In the genomic region with DNA sequence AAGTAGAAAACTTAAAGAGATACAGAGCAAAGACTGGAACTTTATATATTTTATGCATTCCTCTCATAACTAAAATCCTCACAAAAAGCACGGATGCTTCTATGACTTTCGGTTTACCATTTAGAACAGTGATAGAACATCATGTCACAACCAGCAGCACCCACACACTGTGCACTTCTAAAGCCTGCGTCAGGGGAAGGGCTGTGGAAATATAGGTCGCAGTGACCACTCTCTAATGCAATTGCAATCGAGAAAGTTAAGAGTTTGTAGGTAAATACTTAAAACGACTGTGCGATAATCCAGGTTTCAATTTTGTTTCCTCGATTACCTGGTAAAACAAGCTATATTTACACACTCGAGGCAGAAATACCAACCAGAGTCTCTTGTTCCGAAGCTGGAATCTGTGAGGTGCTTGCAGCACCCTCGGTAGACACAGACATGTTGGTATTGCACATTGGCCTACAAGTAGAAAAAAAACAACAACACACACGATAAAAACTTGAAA, we compare ENCODE assay signal across 8 mouse cellular contexts. TPM values are rescaled to one million over a fixed set of nuclear protein-coding genes. Genes with fewer than 3 reads are reported as not detected.
A peak's percentile ranks its signal among the peaks of the same experiment; 100 is the strongest.
DNase-seq lines count a peak whose midpoint lies in the region; ATAC-seq and TF ChIP-seq lines count a peak whose summit lies in the region.

No protein-coding gene starts in this region.

- no peak for TF ChIP-seq CTCF in thymus, adult 2 months (IDR thresholded peaks at IDR 0.05; ENCODE audit: borderline replicate concordance, control insufficient read depth, extremely low read depth, insufficient read depth, low read length, poor library complexity)
- TF ChIP-seq CTCF in stomach, postnatal 0 days (IDR thresholded peaks at IDR 0.05; ENCODE audit: low read depth) = no peak

- H3K4me3 ChIP-seq in thymus, adult 2 months (ENCODE audit: control insufficient read depth, insufficient read depth, low read length) = peak overlapping the region; percentile 86
- peak overlapping the region; percentile 88 for H3K4me3 ChIP-seq in forebrain, embryonic 11.5 days (ENCODE audit: low read depth, low read length)
- H3K4me3 ChIP-seq in liver, embryonic 11.5 days (ENCODE audit: low read depth, low read length) = peak overlapping the region; percentile 83
- peak overlapping the region; percentile 97 for H3K4me3 ChIP-seq in stomach, postnatal 0 days (ENCODE audit: low read depth, low read length)

- ATAC-seq in forebrain, embryonic 11.5 days (replicated peaks; ENCODE audit: low FRiP score) = no peak
- ATAC-seq in liver, embryonic 11.5 days (replicated peaks; ENCODE audit: low FRiP score) = no peak
- no peak for ATAC-seq in stomach, postnatal 0 days (ENCODE audit: low FRiP score, low TSS enrichment)

- H3K36me3 ChIP-seq in thymus, adult 2 months (ENCODE audit: control insufficient read depth, insufficient read depth, low read length) = peaks cover 21% of the 10 kb centered on the region
- peaks cover 1% of the 10 kb centered on the region; the same call in 1 of the 2 replicates for H3K36me3 ChIP-seq in forebrain, embryonic 11.5 days (ENCODE audit: control insufficient read depth, insufficient read depth, low read length)
- peaks cover 17% of the 10 kb centered on the region for H3K36me3 ChIP-seq in liver, embryonic 11.5 days (ENCODE audit: control insufficient read depth, insufficient read depth, low read length)
- H3K36me3 ChIP-seq in stomach, postnatal 0 days (ENCODE audit: control insufficient read depth, insufficient read depth, low read length) = peaks cover 5% of the 10 kb centered on the region; the same call in 1 of the 2 replicates

- H3K9me3 ChIP-seq in forebrain, embryonic 11.5 days (ENCODE audit: control insufficient read depth, low read length) = no peaks in the 10 kb centered on the region
- no peaks in the 10 kb centered on the region for H3K9me3 ChIP-seq in liver, embryonic 11.5 days (ENCODE audit: control insufficient read depth, low read length)
- no peaks in the 10 kb centered on the region for H3K9me3 ChIP-seq in stomach, postnatal 0 days (ENCODE audit: control insufficient read depth, low read length)

- no peaks in the 10 kb centered on the region for H3K27me3 ChIP-seq in thymus, adult 2 months (ENCODE audit: control insufficient read depth, insufficient read depth, low read length)
- no peaks in the 10 kb centered on the region for H3K27me3 ChIP-seq in forebrain, embryonic 11.5 days (ENCODE audit: control insufficient read depth, insufficient read depth, low read length)
- H3K27me3 ChIP-seq in liver, embryonic 11.5 days (replicated peaks; ENCODE audit: control insufficient read depth, insufficient read depth, low read length) = no peaks in the 10 kb centered on the region
- H3K27me3 ChIP-seq in stomach, postnatal 0 days (ENCODE audit: control insufficient read depth, insufficient read depth, low read length) = no peaks in the 10 kb centered on the region

- H3K27ac ChIP-seq in thymus, adult 2 months (ENCODE audit: control insufficient read depth, insufficient read depth, low read length) = peak overlapping the region; percentile 61
- no peak overlapping the region for H3K27ac ChIP-seq in forebrain, embryonic 11.5 days (ENCODE audit: low read depth, low read length)
- peak overlapping the region; percentile 93 for H3K27ac ChIP-seq in liver, embryonic 11.5 days (ENCODE audit: low read depth, low read length)
- H3K27ac ChIP-seq in stomach, postnatal 0 days (replicated peaks) = peak overlapping the region; percentile 99

- H3K4me2 ChIP-seq in forebrain, embryonic 11.5 days (ENCODE audit: low read depth, low read length, severe bottlenecking) = peak overlapping the region; percentile 73
- H3K4me2 ChIP-seq in liver, embryonic 11.5 days = peak overlapping the region; percentile 89
- peak overlapping the region; percentile 70 for H3K4me2 ChIP-seq in stomach, postnatal 0 days (replicated peaks; ENCODE audit: low read depth)

- 14% methylated on average over 12 of the region's 12 CpGs for WGBS in thymus, adult 2 months
- 63% methylated on average over 12 of the region's 12 CpGs for WGBS in forebrain, embryonic 11.5 days
- 33% methylated on average over 12 of the region's 12 CpGs for WGBS in liver, embryonic 11.5 days
- 24% methylated on average over 12 of the region's 12 CpGs for WGBS in stomach, postnatal 0 days

- TF ChIP-seq POLR2A in thymus, adult 2 months (IDR thresholded peaks at IDR 0.05; ENCODE audit: control insufficient read depth, extremely low read depth, insufficient read depth, low read length, poor library complexity) = no peak

- H3K9ac ChIP-seq in forebrain, embryonic 11.5 days (ENCODE audit: low read length) = peak overlapping the region; percentile 100
- peak overlapping the region; percentile 96 for H3K9ac ChIP-seq in liver, embryonic 11.5 days (ENCODE audit: low read depth, low read length)
- H3K9ac ChIP-seq in stomach, postnatal 0 days (ENCODE audit: low read length) = peak overlapping the region; percentile 99

- H3K4me1 ChIP-seq in thymus, adult 2 months (replicated peaks; ENCODE audit: control insufficient read depth, insufficient read depth, low read length) = peaks cover 4% of the 10 kb centered on the region
- H3K4me1 ChIP-seq in forebrain, embryonic 11.5 days (replicated peaks; ENCODE audit: control insufficient read depth, insufficient read depth, low read length) = no peaks in the 10 kb centered on the region; the same call in 1 of the 2 replicates
- H3K4me1 ChIP-seq in liver, embryonic 11.5 days (replicated peaks; ENCODE audit: control insufficient read depth, insufficient read depth, low read length) = peaks cover 3% of the 10 kb centered on the region; the same call in 1 of the 2 replicates
- H3K4me1 ChIP-seq in stomach, postnatal 0 days (replicated peaks; ENCODE audit: control insufficient read depth, insufficient read depth) = no peaks in the 10 kb centered on the region

- no peak for DNase-seq in thymus, adult 2 months
- no peak for DNase-seq in thymus, postnatal 36 days
- no peak for DNase-seq in forebrain, embryonic 11.5 days (ENCODE audit: low spot score)
- DNase-seq in liver, embryonic 11.5 days (ENCODE audit: low spot score) = no peak
- DNase-seq in stomach, postnatal 0 days (ENCODE audit: low spot score) = no peak
- no peak for DNase-seq in Muller cell, postnatal 12 days (ENCODE audit: inconsistent ontology term)
- DNase-seq in urinary bladder, postnatal 25 days (ENCODE audit: low spot score) = no peak
- DNase-seq in kidney, adult 11 months = no peak

- no peak for TF ChIP-seq EP300 in stomach, postnatal 0 days (optimal IDR thresholded peaks at IDR 0.05)

RNA-seq across cellular contexts. Expression of a gene that starts 1.2 kb away (rescaled TPM):
- 83.0 and 116 TPM in 2 replicates for polyA plus RNA-seq in thymus, adult 2 months (2012; rRNA removed)
- 75.9 and 91.6 TPM in 2 replicates for polyA plus RNA-seq in forebrain, embryonic 11.5 days (2014; fragmentation: Nextera tagmentation; extraction: Ambion mirVana)
- polyA plus RNA-seq in liver, embryonic 11.5 days (2014; fragmentation: Nextera tagmentation; extraction: Ambion mirVana) = 56.0 and 56.7 TPM in 2 replicates
- 14.8 and 17.6 TPM in 2 replicates for polyA plus RNA-seq in stomach, postnatal 0 days (2015; fragmentation: Nextera tagmentation; extraction: Ambion mirVana)

RNA-seq across cellular contexts. Expression of a gene that starts 36.8 kb away (rescaled TPM):
- polyA plus RNA-seq in thymus, adult 2 months (2012; rRNA removed) = 13.8 and 19.1 TPM in 2 replicates
- 21.9 and 22.2 TPM in 2 replicates for polyA plus RNA-seq in forebrain, embryonic 11.5 days (2014; fragmentation: Nextera tagmentation; extraction: Ambion mirVana)
- polyA plus RNA-seq in liver, embryonic 11.5 days (2014; fragmentation: Nextera tagmentation; extraction: Ambion mirVana) = 7.1 and 7.2 TPM in 2 replicates
- polyA plus RNA-seq in stomach, postnatal 0 days (2015; fragmentation: Nextera tagmentation; extraction: Ambion mirVana) = 19.4 and 21.0 TPM in 2 replicates
